Mouse (Mus musculus): ENCODE data around the gene Calml3.
A peak's percentile ranks its signal among the peaks of the same experiment; 100 is the strongest.

Calml3 gene

GRCm38 (mm10) chr13:3779575-3780226 is 24.4 kb downstream of the Calml3 start:
- no peak for DNase-seq

GRCm38 (mm10) chr13:3778591-3779364 is 25.3 kb downstream of the Calml3 start:
- DNase-seq, result peak; percentile 59

- DNase-seq, result no peak
Measured at GRCm38 (mm10) chr13:3777216-3777912, 26.8 kb downstream of the Calml3 start.

GRCm38 (mm10) chr13:3776446-3776845 is 27.7 kb downstream of the Calml3 start:
- no peak for DNase-seq

GRCm38 (mm10) chr13:3774991-3775390 is 29.1 kb downstream of the Calml3 start:
- DNase-seq, result peak; percentile 60

- no peak for DNase-seq
Measured at GRCm38 (mm10) chr13:3774280-3774679, 29.8 kb downstream of the Calml3 start.

GRCm38 (mm10) chr13:3773149-3773688 is 30.9 kb downstream of the Calml3 start:
- peak; percentile 17 for DNase-seq

- no peak for DNase-seq
Measured at GRCm38 (mm10) chr13:3771221-3771620, 32.9 kb downstream of the Calml3 start.

- peak; percentile 74 for DNase-seq
Measured at GRCm38 (mm10) chr13:3770170-3771024, 33.7 kb downstream of the Calml3 start.

- no peak for DNase-seq
Measured at GRCm38 (mm10) chr13:3769531-3769930, 34.6 kb downstream of the Calml3 start.

GRCm38 (mm10) chr13:3768621-3769020 is 35.5 kb downstream of the Calml3 start:
- no peak for DNase-seq

GRCm38 (mm10) chr13:3767086-3767485 is 37.0 kb downstream of the Calml3 start:
- DNase-seq, result no peak

GRCm38 (mm10) chr13:3765781-3766180 is 38.3 kb downstream of the Calml3 start:
- DNase-seq, result no peak

GRCm38 (mm10) chr13:3761131-3761530 is 43.0 kb downstream of the Calml3 start:
- no peak for DNase-seq

GRCm38 (mm10) chr13:3758347-3758746 is 45.8 kb downstream of the Calml3 start:
- no peak for DNase-seq

GRCm38 (mm10) chr13:3753291-3753690 is 50.8 kb downstream of the Calml3 start:
- no peak for DNase-seq
